Mouse (Mus musculus): ENCODE data around the gene Kcnip3.

GRCm38 (mm10) chr2:127484476-127485170, 37.3 kb downstream of the Kcnip3 start:
- TF ChIP-seq KAT2A (conservative IDR thresholded peaks at IDR 0.05; ENCODE audit: low read depth, low read length) (no peak), CHD2 (IDR thresholded peaks at IDR 0.05; ENCODE audit: low read length) (no peak), ZNF384 (IDR thresholded peaks at IDR 0.05; ENCODE audit: low read depth, low read length) (no peak), NRF1 (IDR thresholded peaks at IDR 0.05; ENCODE audit: insufficient read depth, low read depth, low read length, poor library complexity, severe bottlenecking) (no peak), POLR2A (IDR thresholded peaks at IDR 0.05; ENCODE audit: control insufficient read depth in 1 of 2, insufficient read depth in 1 of 2, low read depth in 1 of 2, low read length in 2 of 2, poor library complexity in 1 of 2) (no peak), GATA1 (IDR thresholded peaks at IDR 0.05; ENCODE audit: low read depth, low read length) (no peak), CTCF (IDR thresholded peaks at IDR 0.05 in 2 of 3, conservative IDR thresholded peaks at IDR 0.05 in 1 of 3; ENCODE audit: control insufficient read depth in 1 of 3, insufficient read depth in 1 of 3, low read depth in 2 of 3, low read length in 3 of 3, poor library complexity in 1 of 3, severe bottlenecking in 1 of 3) (no peak)

Data from MEL (cell line).